Mouse (Mus musculus) liver, postnatal 0 days (tissue): ENCODE data around the gene Twf1. TPM values are rescaled to one million over a fixed set of nuclear protein-coding genes. Genes with fewer than 3 reads are reported as not detected.
A peak's percentile ranks its signal among the peaks of the same experiment; 100 is the strongest.

Experiments used
- ATAC-seq: fragments of 200-750 bp; cut with Nextera tagmentation; 2 replicates; pipeline ENCODE4 v1.8.0; 2017; ENCODE audit warnings: mild to moderate bottlenecking, moderate library complexity
- DNase-seq: peaks from one replicate; pipeline ENCODE4 v3.0.0-alpha.2; 2016
- H3K27ac ChIP-seq: fragments of 300-500 bp; sonication (generic); 2 replicates; pipeline ENCODE4 v1.5.1; 2014; ENCODE audit warnings: antibody characterized with exemption, moderate library complexity, mild to moderate bottlenecking, low read depth
- H3K27me3 ChIP-seq: fragments of 300-500 bp; sonication (generic); 2 replicates; pipeline ENCODE4 v1.6.1; 2014; ENCODE audit warnings: low read length, control low read depth, mixed read lengths; ENCODE audit not compliant: insufficient read depth
- H3K36me3 ChIP-seq: fragments of 300-500 bp; sonication (generic); replicated peaks from 2 replicates; pipeline ENCODE4 v1.6.1; 2014; ENCODE audit warnings: mild to moderate bottlenecking, control low read depth, low read length, moderate library complexity, mixed read lengths; ENCODE audit not compliant: insufficient read depth
- H3K4me1 ChIP-seq: fragments of 300-500 bp; sonication (generic); 2 replicates; pipeline ENCODE4 v1.6.1; 2014; ENCODE audit warnings: antibody characterized with exemption, mild to moderate bottlenecking, control low read depth; ENCODE audit not compliant: insufficient read depth
- H3K4me2 ChIP-seq: fragments of 300-500 bp; sonication (generic); 2 replicates; pipeline ENCODE4 v1.6.1; 2014; ENCODE audit warnings: low read depth, mild to moderate bottlenecking, low read length, moderate library complexity, mixed read lengths
- H3K4me3 ChIP-seq: fragments of 300-500 bp; sonication (generic); 2 replicates; pipeline ENCODE4 v1.5.1; 2014; ENCODE audit warnings: low read depth, low read length
- H3K9ac ChIP-seq: fragments of 300-500 bp; sonication (generic); replicated peaks from 2 replicates; pipeline ENCODE4 v1.6.1; 2014; ENCODE audit warnings: mild to moderate bottlenecking, moderate library complexity
- H3K9me3 ChIP-seq: fragments of 300-500 bp; sonication (generic); 2 replicates; pipeline ENCODE4 v1.6.1; 2016; ENCODE audit warnings: mild to moderate bottlenecking, control low read depth, low read length, mixed read lengths
- CTCF ChIP-seq: sonication (generic); IDR thresholded peaks from 2 replicates; pipeline ENCODE4 v1.5.1; 2016; ENCODE audit warnings: antibody characterized with exemption, low read depth
- EP300 ChIP-seq: IDR thresholded peaks from 2 replicates; pipeline ENCODE4 v1.6.1; 2016; ENCODE audit warnings: antibody characterized with exemption, low read depth, mild to moderate bottlenecking
- WGBS: fragments of 180-500 bp; shearing (Covaris S2); extraction: QIAGEN DNeasy Blood & Tissue Kit; methylation state at CpG from one replicate; pipeline ENCODE4 v1.1.7; 2014; ENCODE audit not compliant: insufficient replicate concordance; 5-methylcytosine and 5-hydroxymethylcytosine counted together
- polyA plus RNA-seq: library from polyadenylated mRNA; unstranded; fragments of >200 nt; fragmentation: Nextera tagmentation; extraction: Ambion mirVana; gene quantifications from 2 replicates; pipeline ENCODE4 v1.2.1, GENCODE M21; 2015

The Twf1 gene
- polyA plus RNA-seq, 1 experiment from 2014 or later, result 31.2 TPM

GRCm38 (mm10) chr15:94543409-94544051, 46.2 kb downstream of the Twf1 start, which contains the start of the genes Pus7l and Irak4:
TSS of gene Pus7l (minus strand) at chr15:94543547.
TSS of gene Irak4 (plus strand) at chr15:94543643.
- Histone ChIP-seq H3K36me3 (0 out of 2 replicates have a peak, but pooled peaks cover 2% of the 10 kb centered on the region), H3K27me3 (no peaks in the 10 kb centered on the region), H3K4me1 (peaks cover 11% of the 10 kb centered on the region), H3K27ac (peak within 1 kb of the TSS; percentile 91), H3K4me2 (peak within 1 kb of the TSS; percentile 79), H3K9ac (peak within 1 kb of the TSS; percentile 70), H3K4me3 (peak within 1 kb of the TSS; percentile 75), H3K9me3 (no peaks in the 10 kb centered on the region)
- WGBS, result 1% methylated on average over 45 of the region's 45 CpGs
- DNase-seq (peak; percentile 94), ATAC-seq (peak; percentile 99)
- TF ChIP-seq EP300 (no peak), CTCF (peak; percentile 20; the same call in 1 of the 2 replicates)

GRCm38 (mm10) chr15:94542567-94543408, 46.9 kb downstream of the Twf1 start:
- 10% methylated on average over 14 of the region's 22 CpGs for WGBS
- 0 out of 2 replicates have a peak, but pooled peaks cover under 1% of the 10 kb centered on the region for H3K36me3 ChIP-seq
- H3K4me3 ChIP-seq, result peak overlapping the region; percentile 75
- H3K27me3 ChIP-seq, result no peaks in the 10 kb centered on the region
- peak; percentile 82 for ATAC-seq
- peaks cover 11% of the 10 kb centered on the region for H3K4me1 ChIP-seq
- no peaks in the 10 kb centered on the region for H3K9me3 ChIP-seq
- no peak for TF ChIP-seq EP300
- TF ChIP-seq CTCF, result no peak
- H3K27ac ChIP-seq, result peak overlapping the region; percentile 39; the same call in 1 of the 2 replicates
- peak overlapping the region; percentile 70 for H3K9ac ChIP-seq
- peak overlapping the region; percentile 79 for H3K4me2 ChIP-seq
- DNase-seq, result no peak

- Histone ChIP-seq H3K9me3 (no peaks in the 10 kb centered on the region), H3K27ac (no peak overlapping the region), H3K4me1 (peaks cover 9% of the 10 kb centered on the region), H3K4me3 (no peak overlapping the region), H3K36me3 (no peaks in the 10 kb centered on the region), H3K4me2 (no peak overlapping the region), H3K27me3 (no peaks in the 10 kb centered on the region), H3K9ac (no peak overlapping the region)
- ATAC-seq (no peak), DNase-seq (no peak)
- 86% methylated on average over 3 of the region's 3 CpGs for WGBS
- no peak for TF ChIP-seq CTCF
- TF ChIP-seq EP300, result no peak
Measured at GRCm38 (mm10) chr15:94539296-94539695, 50.4 kb downstream of the Twf1 start.

GRCm38 (mm10) chr15:94535521-94535920, 54.2 kb downstream of the Twf1 start:
- no peaks in the 10 kb centered on the region for H3K4me1 ChIP-seq
- ATAC-seq, result no peak
- 67% methylated on average over 7 of the region's 7 CpGs for WGBS
- DNase-seq, result no peak
- H3K4me2 ChIP-seq, result no peak overlapping the region
- no peaks in the 10 kb centered on the region; the same call in 1 of the 2 replicates for H3K36me3 ChIP-seq
- no peaks in the 10 kb centered on the region for H3K27me3 ChIP-seq
- H3K9ac ChIP-seq, result no peak overlapping the region
- H3K4me3 ChIP-seq, result no peak overlapping the region
- no peak overlapping the region for H3K27ac ChIP-seq
- no peak for TF ChIP-seq CTCF
- TF ChIP-seq EP300, result no peak
- no peaks in the 10 kb centered on the region for H3K9me3 ChIP-seq

GRCm38 (mm10) chr15:94532956-94533355, 56.7 kb downstream of the Twf1 start:
- H3K4me3 ChIP-seq, result no peak overlapping the region
- no peaks in the 10 kb centered on the region for H3K4me1 ChIP-seq
- no peak overlapping the region for H3K27ac ChIP-seq
- H3K9me3 ChIP-seq, result no peaks in the 10 kb centered on the region
- ATAC-seq (no peak), DNase-seq (no peak)
- H3K27me3 ChIP-seq, result no peaks in the 10 kb centered on the region
- no peak overlapping the region for H3K9ac ChIP-seq
- TF ChIP-seq CTCF (no peak), EP300 (no peak)
- peaks cover 3% of the 10 kb centered on the region; the same call in 1 of the 2 replicates for H3K36me3 ChIP-seq
- no peak overlapping the region for H3K4me2 ChIP-seq
- 76% methylated on average over 6 of the region's 6 CpGs for WGBS

- TF ChIP-seq CTCF, result no peak
- TF ChIP-seq EP300, result no peak
- Histone ChIP-seq H3K9me3 (no peaks in the 10 kb centered on the region), H3K4me1 (no peaks in the 10 kb centered on the region), H3K36me3 (peaks cover 3% of the 10 kb centered on the region; the same call in 1 of the 2 replicates), H3K27me3 (no peaks in the 10 kb centered on the region), H3K4me2 (no peak overlapping the region), H3K9ac (no peak overlapping the region), H3K4me3 (no peak overlapping the region), H3K27ac (no peak overlapping the region)
- no peak for DNase-seq
- 73% methylated on average over 5 of the region's 5 CpGs for WGBS
- ATAC-seq, result no peak
Measured at GRCm38 (mm10) chr15:94532306-94532705, 57.4 kb downstream of the Twf1 start.
